Mouse (Mus musculus): ENCODE measurements at regions not wholly inside any gene's neighbourhood (a gene's known extent, or its start where the extent isn't known, plus 50 kb on each side); places are given as distances from the start of the nearest gene placed in this dataset.

GRCm38 (mm10) chr14:58494400-58494987 is 424.1 kb downstream of the Fgf9 start:
- POLR2A ChIA-PET = no interaction called here
- CTCF ChIA-PET = no interaction called here

GRCm38 (mm10) chr14:58492118-58492517 is 421.8 kb downstream of the Fgf9 start:
- ChIA-PET CTCF (no interaction called here), POLR2A (no interaction called here)

- ChIA-PET CTCF (no interaction called here), POLR2A (no interaction called here)
Measured at GRCm38 (mm10) chr14:58488803-58489202, 418.5 kb downstream of the Fgf9 start.

GRCm38 (mm10) chr14:58487836-58488235 is 417.5 kb downstream of the Fgf9 start:
- ChIA-PET POLR2A (no interaction called here), CTCF (no interaction called here)

GRCm38 (mm10) chr14:58480454-58480853 is 410.1 kb downstream of the Fgf9 start:
- CTCF ChIA-PET = no interaction called here
- POLR2A ChIA-PET = interaction anchor here in 1 of 4 experiments (0.6 kb wide), 1 partner anchor 1886 kb away, joined by 3 read pairs; no protein-coding TSS in a partner anchor

- ChIA-PET CTCF (no interaction called here), POLR2A (no interaction called here)
Measured at GRCm38 (mm10) chr14:58470678-58471077, 400.3 kb downstream of the Fgf9 start.

- POLR2A ChIA-PET = interaction anchor here in 1 of 4 experiments (0.6 kb wide), 1 partner anchor 12 kb away, joined by 5 read pairs; no protein-coding TSS in a partner anchor
- CTCF ChIA-PET = interaction anchor here in 1 of 4 experiments (0.7 kb wide), 1 partner anchor 84 kb away, joined by 3 read pairs; no protein-coding TSS in a partner anchor
Measured at GRCm38 (mm10) chr14:58468451-58468850, 398.1 kb downstream of the Fgf9 start.

GRCm38 (mm10) chr14:58467856-58468255 is 397.5 kb downstream of the Fgf9 start:
- POLR2A ChIA-PET = no interaction called here
- CTCF ChIA-PET = no interaction called here

GRCm38 (mm10) chr14:58446776-58447354 is 376.5 kb downstream of the Fgf9 start:
- POLR2A ChIA-PET = no interaction called here
- CTCF ChIA-PET = interaction anchor here in 1 of 4 experiments (0.6 kb wide), 1 partner anchor 81 kb away, joined by 3 read pairs; no protein-coding TSS in a partner anchor

GRCm38 (mm10) chr14:58444496-58444895 is 374.1 kb downstream of the Fgf9 start:
- POLR2A ChIA-PET = no interaction called here
- CTCF ChIA-PET = no interaction called here

- CTCF ChIA-PET = no interaction called here
- POLR2A ChIA-PET = interaction anchor here in 1 of 4 experiments (0.6 kb wide), 1 partner anchor 754 kb away, joined by 3 read pairs; no protein-coding TSS in a partner anchor
Measured at GRCm38 (mm10) chr14:58442501-58442900, 372.2 kb downstream of the Fgf9 start.

GRCm38 (mm10) chr14:58439963-58440362 is 369.6 kb downstream of the Fgf9 start:
- ChIA-PET POLR2A (no interaction called here), CTCF (no interaction called here)

GRCm38 (mm10) chr14:58436096-58436495 is 365.7 kb downstream of the Fgf9 start:
- CTCF ChIA-PET = no interaction called here
- POLR2A ChIA-PET = no interaction called here

- ChIA-PET CTCF (no interaction called here), POLR2A (no interaction called here)
Measured at GRCm38 (mm10) chr14:58426472-58426871, 356.1 kb downstream of the Fgf9 start.

- POLR2A ChIA-PET = no interaction called here
- CTCF ChIA-PET = no interaction called here
Measured at GRCm38 (mm10) chr14:58421904-58422303, 351.6 kb downstream of the Fgf9 start.

GRCm38 (mm10) chr14:58417545-58417944 is 347.2 kb downstream of the Fgf9 start:
- POLR2A ChIA-PET = no interaction called here
- CTCF ChIA-PET = no interaction called here

GRCm38 (mm10) chr14:58392055-58392726 is 321.8 kb downstream of the Fgf9 start:
- CTCF ChIA-PET = no interaction called here
- POLR2A ChIA-PET = no interaction called here

- CTCF ChIA-PET = no interaction called here
- POLR2A ChIA-PET = no interaction called here
Measured at GRCm38 (mm10) chr14:58390741-58391140, 320.4 kb downstream of the Fgf9 start.

- ChIA-PET CTCF (no interaction called here), POLR2A (no interaction called here)
Measured at GRCm38 (mm10) chr14:58387348-58388000, 317.1 kb downstream of the Fgf9 start.

GRCm38 (mm10) chr14:58375056-58375455 is 304.7 kb downstream of the Fgf9 start:
- ChIA-PET CTCF (interaction anchor here in 2 of 4 experiments (0.6 kb wide), 2 partner anchors 13 to 80 kb away, joined by 3 to 9 read pairs; no protein-coding TSS in a partner anchor), POLR2A (no interaction called here)

GRCm38 (mm10) chr14:58356824-58357223 is 286.5 kb downstream of the Fgf9 start:
- POLR2A ChIA-PET = no interaction called here
- CTCF ChIA-PET = no interaction called here
